Mouse (Mus musculus) A20 (cell line): ENCODE measurements at regions not wholly inside any gene's neighbourhood (a gene's known extent, or its start where the extent isn't known, plus 50 kb on each side); places are given as distances from the start of the nearest gene placed in this dataset.

ENCODE experiments used
- DNase-seq: peaks from one replicate; pipeline ENCODE4 v3.0.0-alpha.2; 2011; ENCODE audit warnings: low read depth, low spot score

GRCm38 (mm10) chr1:61175239-61175638 is 197.5 kb downstream of the Icos start:
- no peak for DNase-seq

GRCm38 (mm10) chr1:61179461-61179860 is 201.7 kb downstream of the Icos start:
- DNase-seq: no peak

- peak; percentile 65 for DNase-seq
These were observed 203.5 kb downstream of the Icos start for GRCm38 (mm10) chr1:61181099-61181821.

DNA sequence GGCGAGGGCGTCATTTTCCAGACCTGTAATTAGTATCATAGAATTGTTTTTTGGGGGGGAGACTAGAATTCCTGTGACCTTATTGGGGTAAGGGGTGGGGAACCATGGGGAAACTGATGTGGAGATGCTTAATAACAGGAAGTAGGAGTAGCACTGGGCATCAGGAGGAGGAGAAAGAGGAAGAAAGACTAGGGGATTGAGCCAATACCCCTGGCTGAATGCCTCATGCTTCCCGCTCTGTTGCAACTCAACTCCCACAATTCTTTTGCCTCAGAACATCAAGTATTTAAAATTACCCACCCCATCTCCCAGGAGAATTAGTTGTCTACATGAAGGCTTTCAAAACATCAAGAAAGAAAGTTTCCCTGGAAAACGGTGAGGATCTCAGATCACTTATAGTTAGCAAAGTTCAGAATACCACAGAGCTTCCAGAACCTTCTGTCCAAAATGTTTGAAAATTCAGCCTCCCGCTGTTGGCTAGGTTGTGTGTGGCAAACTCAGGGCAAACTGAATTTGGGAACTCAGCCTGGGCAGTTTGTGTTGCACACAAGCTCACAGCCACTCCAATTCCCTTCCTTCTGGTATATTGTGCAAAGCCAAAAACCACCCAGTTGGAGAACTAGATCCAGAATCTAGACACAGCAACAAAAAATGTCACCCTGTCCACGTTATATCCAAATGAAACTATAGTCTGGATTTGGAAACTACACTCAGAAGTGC is 209.8 kb downstream of the Icos start:
- no peak for DNase-seq

- no peak for DNase-seq
These were observed 213.2 kb downstream of the Icos start for GRCm38 (mm10) chr1:61190921-61191320.

DNA sequence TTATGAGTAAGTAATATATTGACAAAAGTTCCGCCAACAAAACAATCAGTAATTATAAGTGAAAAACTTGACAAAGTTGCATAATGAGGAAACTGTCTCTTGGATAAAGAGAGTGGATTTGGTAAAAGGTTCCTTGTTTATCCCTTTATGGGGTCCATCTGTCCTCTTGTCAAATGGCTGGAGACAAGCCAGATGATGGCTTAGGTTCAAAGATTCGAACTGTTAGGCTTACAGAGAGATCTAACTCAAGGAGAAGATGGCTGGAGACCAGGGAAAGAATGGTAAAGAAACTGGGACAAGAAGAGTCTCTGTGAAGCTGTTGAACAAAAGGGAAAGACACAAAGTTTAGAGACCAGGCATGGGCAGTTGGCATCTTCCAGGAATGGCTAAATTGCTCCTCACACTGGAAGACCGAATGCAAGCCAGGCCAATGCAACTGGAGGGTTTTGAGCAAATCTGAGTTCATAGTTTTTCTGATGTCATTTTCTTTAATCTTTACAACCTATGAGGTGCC is 220.9 kb downstream of the Icos start:
- DNase-seq: no peak

DNA sequence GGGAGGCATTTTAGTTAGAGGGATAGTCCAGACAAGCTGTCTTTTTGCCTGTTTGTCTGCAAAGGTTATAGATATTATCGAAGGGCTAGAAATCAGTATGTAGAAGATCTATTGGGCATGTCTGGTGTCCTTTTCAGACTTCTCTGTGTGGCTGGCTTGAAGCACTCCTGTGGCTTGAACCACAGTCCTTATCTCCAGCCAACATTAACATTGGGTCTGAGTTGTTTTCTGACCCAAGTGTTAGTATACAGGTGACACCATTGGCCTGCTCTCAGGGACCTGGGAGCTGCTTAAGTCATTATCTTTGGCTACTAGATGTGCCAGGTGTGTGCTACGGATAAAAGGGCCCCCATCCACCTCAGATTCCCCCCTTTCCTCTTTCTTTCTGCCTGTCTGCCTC is 223.3 kb downstream of the Icos start:
- no peak for DNase-seq

- no peak for DNase-seq
These were observed 224.4 kb downstream of the Icos start for GRCm38 (mm10) chr1:61202079-61202478.

DNA sequence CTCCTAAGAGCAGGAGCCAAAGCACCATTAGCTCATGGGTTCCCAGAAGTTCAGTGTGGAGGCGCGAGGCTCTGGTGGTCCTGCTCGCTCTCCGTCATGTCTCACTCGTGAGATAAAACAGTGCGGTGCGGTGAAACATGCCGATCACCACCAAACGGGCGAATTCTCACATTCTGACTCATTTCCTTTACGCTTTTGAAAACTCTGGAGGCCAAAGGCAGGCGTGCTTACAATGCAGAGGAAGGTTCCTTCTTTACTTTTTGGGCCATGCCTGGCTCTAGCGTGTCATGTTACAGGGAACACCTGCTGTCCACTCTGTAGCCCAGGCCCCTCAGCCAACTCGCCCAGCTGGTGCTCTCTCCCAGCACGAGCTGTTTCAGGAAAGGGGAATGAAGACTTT is 225.4 kb downstream of the Icos start:
- DNase-seq: no peak

GRCm38 (mm10) chr1:61203612-61204011 is 225.9 kb downstream of the Icos start:
- no peak for DNase-seq

- no peak for DNase-seq
These were observed 227.4 kb downstream of the Icos start for GRCm38 (mm10) chr1:61205137-61205536.

DNA sequence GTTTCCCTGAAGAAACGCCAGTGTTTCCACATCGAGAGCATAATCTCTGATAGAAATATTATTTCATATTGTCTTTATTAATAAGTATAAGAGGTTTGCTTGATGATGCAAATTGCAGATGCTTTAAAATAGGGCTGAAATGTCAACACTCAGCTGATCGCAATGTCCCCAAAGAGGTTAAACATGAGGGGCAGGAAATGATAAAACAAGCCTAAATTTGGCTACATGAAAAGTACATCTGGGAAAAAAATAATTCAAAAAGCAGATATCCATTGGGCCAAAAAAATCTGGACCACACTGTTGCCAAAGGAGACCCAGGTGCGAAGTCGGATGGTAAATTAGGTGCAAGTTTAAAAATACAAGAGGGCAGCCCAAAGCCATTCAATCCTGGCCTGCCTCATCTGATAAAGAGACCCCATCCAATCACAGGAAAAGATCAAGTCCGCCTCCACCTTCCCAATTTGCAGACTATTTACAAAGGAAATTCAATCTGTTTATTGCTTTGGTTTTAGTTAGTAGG is 229.2 kb downstream of the Icos start:
- DNase-seq: no peak

DNA sequence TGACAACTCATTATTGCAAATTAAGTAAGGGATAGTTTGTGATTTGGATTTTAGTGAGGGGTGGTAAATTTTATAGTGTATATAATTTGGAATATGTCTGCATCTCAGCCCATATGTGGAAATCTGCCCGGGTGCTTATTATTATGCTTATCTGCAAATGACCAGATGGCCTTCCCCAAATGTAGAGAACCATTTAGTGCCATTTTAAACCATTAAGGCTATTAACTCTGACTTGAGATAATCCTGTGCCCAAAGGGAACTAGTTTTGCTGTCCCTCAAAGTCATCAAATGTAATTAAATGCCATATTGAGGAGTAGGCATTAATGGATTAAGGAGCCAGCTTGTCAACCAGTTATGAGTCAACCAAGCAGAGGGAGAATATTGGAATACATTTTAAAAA is 230.7 kb downstream of the Icos start:
- DNase-seq: no peak

GRCm38 (mm10) chr1:61221131-61221530 is 243.4 kb downstream of the Icos start:
- no peak for DNase-seq

DNA sequence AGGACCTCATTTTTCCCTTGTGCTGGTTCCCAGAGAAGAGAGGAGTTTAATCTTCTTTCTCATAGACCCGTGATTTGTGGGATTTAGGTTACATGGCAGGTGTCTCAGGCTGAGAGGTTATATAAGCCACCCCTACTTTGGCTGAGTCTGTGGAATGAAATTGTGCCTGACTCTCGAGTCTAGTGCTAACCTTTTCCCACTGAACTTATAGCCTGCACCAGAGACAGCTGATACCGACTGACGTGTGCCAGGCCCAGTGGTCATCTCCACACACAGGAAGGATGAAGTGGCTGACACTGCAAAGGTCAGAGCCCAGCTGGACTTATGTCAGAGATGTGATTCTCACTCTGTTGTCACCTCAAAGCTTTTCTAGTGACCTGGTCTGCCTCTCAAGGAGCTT is 251.2 kb downstream of the Icos start:
- DNase-seq: no peak

- DNase-seq: no peak
These were observed 255.3 kb downstream of the Icos start for GRCm38 (mm10) chr1:61233001-61233400.

DNA sequence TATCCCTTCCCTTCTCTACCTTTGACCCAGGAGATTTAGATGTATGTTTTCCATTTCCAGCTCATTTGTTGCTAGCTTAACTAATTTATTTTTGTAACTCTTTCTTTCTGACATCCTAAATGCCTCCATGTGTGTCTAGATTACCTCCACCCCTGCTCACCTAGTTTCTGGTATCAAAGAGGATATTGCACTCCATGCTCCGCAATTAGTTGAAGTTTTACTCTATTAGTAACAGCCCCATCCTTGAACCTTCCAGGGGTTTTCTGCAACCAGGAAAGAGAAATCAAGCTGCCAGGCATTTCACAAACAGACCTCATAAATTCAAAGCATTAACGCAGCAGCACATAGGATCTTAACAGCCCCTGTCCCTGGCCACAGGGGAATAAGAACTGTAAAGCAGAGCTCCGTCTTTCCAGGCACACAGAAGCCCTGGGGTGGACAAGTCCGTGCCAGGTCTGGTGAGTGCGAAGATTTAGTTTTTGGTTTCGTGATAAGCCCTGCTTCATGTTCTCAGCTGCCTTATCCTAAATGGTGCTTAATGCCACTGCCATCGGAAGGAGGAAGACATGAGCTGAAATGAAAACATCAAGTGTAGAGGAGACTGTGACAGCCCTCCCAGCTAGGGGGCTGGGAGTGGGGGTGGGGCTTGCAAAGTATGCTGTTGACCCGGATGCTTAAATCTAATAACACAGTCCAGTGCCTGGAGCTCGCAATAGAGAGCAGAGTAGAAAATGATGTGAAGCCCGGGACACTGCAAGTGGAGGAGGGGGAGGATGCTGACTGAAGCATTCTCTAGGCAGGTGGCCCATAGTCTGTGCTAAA is 256.0 kb downstream of the Icos start:
- no peak for DNase-seq

DNA sequence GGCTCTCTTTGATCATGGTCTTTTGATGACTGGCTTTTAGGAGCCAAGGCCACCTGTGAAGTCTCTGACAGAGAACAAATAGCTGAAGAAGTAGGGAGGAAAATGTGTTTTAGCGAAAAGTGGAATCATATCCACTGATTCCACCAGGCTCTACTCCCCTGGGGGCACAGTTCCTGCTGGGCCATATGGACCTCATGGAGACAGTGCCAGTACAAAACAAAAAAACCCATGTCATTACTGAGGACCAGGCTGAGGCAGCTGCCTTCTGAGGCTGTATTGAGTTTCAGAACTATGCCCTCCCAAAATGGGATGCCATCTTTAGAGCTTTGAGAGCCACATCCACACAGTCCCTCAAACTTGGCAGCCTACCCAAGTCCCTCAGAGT is 256.6 kb downstream of the Icos start:
- no peak for DNase-seq

GRCm38 (mm10) chr1:61236511-61236910 is 258.8 kb downstream of the Icos start:
- DNase-seq: no peak

DNA sequence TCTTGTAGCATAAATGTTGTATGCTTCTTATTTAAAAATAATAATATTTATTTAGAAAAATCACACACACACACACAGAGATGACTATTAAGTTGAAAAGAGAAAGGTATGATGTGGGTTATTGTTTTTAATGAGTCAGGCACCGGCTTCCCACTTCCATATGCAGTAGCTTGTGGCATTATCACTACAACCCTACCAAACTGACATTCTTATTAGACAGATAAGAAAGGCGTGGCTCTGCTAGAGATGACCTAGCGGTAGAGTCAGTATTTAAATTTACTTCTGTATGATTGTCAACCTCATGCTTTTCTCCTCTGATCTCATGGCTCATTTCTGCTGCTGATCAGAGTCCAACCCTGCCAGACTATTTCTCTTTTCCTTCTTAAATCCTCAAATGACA is 260.9 kb downstream of the Icos start:
- no peak for DNase-seq

DNA sequence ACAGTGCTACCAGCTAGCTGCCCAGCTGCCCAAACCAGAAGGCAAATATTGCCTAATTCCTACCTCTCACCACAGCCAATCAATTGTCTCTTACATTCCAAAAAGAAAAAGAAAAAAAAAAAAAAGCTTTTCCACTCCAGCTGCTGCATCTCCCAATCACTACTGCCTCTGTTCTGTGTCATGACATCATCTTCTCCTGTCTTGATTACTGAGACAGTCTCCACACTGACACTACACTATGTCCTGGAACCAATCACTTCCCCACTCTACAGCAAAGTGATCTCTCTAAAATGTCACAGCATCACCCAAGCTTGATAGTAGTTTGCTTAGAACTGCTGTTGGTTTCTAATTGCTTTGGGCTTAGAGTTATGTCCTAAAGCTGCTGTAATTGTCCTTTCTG is 279.8 kb downstream of the Icos start:
- no peak for DNase-seq

- DNase-seq: no peak
These were observed 285.7 kb downstream of the Icos start for GRCm38 (mm10) chr1:61263466-61263865.
